Mouse (Mus musculus) embryo, embryonic 10.5 days (tissue): ENCODE results near the gene A930004D18Rik.
A peak's percentile ranks its signal among the peaks of the same experiment; 100 is the strongest.

Source experiments
- DNase-seq: peaks from one replicate; pipeline ENCODE4 v3.0.0-alpha.2; 2015; ENCODE audit warnings: low spot score

Gene A930004D18Rik

GRCm38 (mm10) chr2:18038141-18038752 is 710 bp upstream of the A930004D18Rik start:
- peak; percentile 26 for DNase-seq

- DNase-seq = peak; percentile 39
Observed at GRCm38 (mm10) chr2:18034371-18035250, 2.9 kb downstream of the A930004D18Rik start.

DNA sequence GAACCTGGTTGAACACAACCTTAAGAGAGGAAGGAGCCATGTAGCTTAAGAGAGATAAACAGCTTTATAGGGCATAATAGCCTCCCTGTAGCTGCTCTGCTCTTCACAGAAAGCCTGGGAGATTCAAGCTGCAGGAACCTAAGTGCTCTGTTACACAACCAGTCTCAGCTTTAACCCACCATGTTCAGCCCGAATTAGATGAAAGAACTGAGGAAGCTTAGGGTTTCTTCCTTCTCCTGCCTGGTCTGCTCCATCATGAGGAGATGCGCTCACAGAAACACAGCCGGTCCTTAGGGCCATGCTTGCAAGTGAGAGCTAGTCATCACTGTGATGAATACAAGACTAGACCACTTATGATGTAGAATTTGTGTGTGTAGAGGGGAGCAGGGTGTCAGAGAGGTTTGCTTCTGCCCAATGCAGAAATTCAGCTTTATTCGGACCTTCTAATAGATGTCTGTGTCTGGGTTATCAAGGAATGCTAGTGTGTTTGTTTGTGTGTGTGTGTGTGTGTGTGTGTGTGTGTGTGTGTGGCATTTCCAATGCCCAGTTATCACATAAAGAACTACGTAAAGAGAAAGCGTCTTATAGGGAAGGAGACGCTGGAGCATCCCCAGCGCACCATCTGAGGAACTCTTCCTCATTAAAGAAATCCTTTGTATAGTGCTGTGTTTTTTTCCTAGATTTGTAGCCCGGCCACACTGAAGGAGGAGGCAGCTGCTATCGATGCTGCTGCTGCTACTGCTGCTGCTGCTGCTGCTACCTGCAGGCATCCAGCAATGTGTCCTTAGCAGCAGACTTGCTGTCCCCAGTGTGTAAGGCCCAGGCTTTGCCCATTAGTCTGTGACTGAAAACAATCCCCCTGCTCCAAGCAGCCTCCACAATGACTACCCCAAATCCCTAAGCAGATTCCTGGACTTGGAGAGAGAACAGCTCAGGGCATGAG is 4.1 kb downstream of the A930004D18Rik start:
- peak; percentile 55 for DNase-seq

DNA sequence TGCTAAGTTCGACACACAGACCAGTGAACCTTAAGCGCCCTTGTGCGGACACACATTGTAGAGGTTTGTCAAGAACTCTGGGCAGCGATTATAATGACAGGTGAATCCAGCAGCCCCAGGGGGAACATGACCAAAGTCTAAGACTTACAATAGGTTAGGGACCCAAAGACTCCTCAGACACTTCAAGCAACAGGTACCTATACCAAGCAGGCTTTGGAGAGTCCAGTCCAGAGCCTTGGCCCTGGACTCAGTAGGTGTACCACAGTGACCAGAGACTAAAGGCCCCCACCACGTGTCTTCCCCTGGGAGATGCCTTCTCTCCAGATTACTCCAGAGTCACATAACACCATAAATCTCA is 5.0 kb downstream of the A930004D18Rik start:
- DNase-seq = peak; percentile 58

- peak; percentile 89 for DNase-seq
Observed at GRCm38 (mm10) chr2:18031831-18032537, 5.6 kb downstream of the A930004D18Rik start.

DNA sequence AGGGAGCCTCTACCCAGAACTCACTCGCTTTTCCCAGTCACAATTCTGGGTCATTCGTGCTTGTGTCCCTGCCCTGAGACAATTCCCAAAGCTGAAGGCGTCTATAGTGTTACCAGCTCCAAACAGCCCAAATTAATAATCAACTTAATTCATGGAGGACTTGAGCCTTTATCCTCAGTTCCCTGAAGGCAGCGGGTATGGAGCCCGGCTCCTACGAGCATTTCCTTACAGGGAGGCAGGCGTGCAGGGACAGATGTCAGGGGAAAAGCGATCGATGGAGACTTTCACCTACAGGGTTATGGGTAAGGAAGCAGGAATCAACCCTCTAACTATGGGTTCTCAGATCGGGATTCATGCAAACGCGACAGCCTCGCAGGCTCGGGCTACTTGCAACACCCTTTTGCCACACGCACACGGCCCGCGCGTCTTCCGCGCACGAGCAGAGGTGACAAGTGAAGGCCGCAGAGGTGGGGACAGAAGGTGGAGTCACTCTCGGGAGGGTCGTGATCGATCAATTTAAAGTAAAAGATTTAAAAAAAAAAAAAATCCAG is 6.2 kb downstream of the A930004D18Rik start:
- DNase-seq = peak; percentile 75

DNA sequence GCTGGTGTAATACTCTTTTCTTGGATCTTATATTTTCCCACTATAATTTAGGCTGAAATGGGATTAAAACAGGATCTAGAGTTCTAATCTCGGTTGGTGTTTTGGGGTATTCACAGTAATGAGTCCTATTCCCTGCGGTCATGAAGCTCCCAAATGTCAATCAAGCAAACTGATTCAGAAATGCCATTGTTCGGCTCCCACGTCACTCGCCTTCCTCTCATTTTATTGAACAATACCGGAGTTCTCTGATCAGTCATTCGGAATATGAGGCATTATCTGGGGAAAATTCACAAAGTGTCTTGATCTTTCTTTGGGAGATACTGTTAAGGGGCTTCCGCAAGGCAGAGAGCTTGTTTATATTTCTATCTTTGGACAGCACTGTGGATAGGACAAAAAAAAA is 7.0 kb downstream of the A930004D18Rik start:
- peak; percentile 87 for DNase-seq

DNA sequence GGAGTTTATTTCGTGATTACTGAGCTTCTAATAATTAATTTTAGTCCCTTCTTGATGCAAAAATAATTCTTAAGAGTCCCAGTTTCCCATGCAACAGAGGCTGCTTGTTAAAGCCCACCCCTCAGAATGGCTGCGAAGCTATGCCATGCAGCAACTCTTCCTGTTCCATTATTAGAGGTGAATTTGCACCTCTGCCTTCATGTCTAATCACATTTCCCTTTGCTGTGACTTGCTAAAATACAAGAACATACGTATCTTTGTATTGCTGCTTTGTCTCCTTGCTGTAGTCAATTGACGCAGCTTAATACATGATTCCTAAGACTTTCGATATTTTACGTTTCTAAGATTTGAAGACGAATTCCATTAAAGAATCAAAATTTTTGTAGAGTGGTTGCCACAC is 7.9 kb downstream of the A930004D18Rik start:
- peak; percentile 53 for DNase-seq

DNA sequence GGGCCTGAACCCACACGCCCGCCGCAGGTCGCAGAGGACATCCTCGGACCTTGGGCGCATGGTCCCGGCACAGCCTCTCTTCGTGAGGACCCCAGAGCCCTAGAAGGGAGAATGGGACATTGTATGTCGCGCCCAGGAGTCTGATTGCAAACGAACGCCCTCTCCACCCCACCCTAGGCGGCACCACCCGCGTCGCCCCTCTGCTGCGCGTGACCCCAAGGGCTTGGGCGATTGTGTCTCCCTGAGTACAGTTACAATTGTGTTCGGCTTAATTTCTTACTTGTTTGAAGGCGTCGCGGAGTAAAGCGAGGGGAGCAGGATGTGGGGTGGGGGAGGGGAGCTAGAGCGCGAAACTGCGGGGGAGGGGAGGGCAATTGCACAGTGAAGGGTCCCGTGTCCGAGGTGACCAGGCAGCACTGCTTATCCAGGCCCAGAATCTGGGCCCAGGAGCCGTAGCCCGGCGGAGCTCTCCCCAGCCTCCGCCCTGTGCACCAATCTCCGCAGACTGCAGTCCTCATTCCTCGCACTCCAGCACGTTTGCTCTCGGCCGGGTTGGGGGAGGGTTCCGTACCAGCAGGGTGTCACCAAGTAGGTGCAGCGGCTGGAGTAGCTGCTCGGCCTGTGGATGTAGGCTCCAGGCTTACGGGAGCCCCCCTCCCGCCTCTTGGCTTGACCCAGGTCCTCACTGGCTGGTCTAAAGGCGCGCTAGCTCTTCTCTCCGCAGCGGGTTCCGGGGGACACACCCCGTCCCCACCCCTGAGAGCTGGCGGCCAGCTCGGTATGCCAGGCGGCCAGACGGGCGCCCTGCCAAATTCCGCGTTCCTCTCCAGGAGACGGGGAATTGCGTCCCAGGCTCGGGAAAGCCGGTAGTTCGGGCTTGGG is 9.2 kb downstream of the A930004D18Rik start:
- peak; percentile 85 for DNase-seq

DNA sequence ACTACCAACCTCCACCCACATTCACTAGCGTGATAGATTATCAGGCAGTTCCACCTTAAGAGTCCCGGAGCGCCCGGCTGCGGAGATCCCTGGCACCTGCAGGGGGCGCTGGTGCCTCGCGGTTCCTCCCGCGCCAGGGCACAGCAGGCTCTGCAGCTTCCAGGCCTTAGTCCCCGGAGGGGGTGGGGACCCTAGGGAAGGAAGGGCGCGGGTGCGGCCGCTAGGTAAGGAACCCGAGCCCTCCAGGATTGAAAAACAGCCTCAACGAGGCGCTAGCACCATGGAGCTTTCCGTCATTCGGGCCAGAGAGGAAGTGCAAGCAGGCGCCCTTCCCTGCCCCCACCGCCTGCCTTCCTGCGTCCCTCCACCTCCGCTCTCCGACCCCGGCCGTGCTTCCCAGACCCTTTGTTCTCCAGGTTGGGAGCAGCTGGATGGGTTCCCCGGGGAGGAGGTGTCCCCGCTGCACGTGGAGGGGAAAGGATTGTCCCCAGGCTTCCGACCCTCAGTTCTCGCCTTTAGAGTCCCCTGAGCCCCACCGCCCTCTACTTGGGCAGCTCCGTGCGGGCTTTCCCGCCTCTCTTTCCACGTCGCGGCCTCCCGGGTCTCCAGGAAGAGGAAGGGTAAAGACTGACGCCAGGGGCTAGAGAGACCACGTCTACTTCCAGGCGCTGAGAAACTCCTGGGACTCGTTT is 9.9 kb downstream of the A930004D18Rik start:
- DNase-seq = peak; percentile 98

DNA sequence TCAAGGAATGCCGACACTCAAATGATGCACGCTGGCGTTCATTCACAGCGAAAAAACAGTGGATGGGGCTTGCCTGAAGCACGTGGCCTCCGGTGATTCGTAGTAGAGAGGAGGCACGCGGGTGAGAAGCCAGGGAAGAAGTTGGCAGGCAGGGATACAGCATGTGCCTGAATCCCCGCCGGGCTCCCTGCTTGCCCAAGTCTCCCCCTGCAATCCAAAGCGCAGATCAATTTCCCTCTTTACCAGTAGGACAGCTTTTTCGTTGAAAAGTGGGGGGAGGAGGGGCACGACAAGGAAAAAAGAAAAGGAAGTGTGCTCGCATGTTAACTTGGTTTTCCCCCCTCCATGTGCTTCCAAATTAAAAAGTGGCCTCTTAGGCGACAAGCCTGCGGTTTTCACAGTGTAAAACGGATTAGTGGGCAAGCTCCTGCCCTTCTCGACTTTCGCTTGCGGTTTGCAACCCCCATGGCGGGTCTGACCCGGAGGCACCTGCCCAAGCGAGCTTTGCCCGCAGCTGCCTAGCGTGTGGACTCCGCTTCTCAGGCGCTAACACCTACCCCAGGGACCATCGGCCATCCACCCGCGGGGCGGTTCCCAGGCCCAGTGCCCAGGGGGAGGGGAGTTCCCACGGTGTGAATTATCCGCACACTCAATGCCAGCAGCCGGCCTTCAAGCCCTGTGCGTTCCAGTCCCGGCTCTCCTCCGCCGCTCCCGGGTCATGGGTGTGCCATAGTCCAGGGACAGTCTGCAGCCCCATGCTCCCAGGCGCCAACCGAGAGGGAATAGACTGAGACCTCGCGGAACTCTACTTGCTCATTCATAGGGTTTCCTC is 11.2 kb downstream of the A930004D18Rik start:
- DNase-seq = peak; percentile 81

DNA sequence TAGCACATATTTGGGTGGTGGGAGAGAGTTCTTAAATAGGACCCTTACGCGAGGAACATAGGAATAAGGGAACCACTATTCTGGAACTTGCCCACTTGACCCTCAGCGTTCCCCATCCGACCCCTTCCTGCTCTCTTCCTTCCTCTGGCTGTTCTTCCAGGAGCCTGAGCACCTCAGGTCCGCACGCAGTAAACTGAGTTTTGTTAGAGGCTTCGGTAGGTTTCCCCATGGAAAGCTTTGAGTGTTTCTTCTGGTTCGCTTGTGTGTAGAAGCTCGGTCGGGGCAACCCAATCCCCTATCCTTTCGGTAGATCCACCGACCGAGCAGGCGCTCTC is 11.8 kb downstream of the A930004D18Rik start:
- DNase-seq = no peak

GRCm38 (mm10) chr2:18025116-18025515 is 12.4 kb downstream of the A930004D18Rik start:
- DNase-seq = peak; percentile 60

DNA sequence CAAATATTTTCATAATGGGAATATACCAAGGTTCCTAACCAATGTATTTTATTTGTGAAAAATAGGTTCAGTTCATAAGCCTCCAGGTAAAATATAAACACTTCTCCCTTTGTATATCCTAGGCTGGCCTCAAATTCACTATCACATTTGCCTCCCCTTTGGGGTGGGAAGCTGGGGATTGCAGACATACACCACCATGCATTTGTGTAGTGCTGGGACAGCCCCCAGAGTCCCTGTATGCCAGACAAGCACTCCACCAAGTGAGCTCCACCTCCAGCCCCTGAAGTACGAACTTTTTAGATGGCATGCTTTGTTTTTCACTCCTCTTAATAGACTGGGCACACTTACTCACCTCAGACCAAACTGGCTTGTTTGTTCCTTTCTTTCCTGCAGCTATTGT is 14.7 kb downstream of the A930004D18Rik start:
- no peak for DNase-seq

DNA sequence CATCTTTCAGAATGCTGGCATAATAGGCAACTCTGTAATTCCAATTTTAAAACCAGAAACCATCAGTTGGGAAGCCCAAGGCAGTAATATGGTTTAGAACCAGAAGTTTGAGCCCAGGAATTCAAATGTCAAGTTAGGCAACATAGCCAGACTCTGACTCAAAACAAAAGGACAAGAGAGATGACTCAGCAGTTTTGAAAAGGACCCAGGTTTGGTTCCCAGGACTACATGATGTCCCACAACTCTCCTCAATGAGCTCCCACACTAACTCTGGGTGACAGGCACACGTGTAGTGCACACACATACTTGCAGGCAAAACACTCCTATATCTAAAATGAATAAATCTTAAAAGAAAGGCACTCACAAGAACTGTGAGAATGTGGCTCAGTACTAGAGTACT is 18.4 kb downstream of the A930004D18Rik start:
- DNase-seq = no peak

DNA sequence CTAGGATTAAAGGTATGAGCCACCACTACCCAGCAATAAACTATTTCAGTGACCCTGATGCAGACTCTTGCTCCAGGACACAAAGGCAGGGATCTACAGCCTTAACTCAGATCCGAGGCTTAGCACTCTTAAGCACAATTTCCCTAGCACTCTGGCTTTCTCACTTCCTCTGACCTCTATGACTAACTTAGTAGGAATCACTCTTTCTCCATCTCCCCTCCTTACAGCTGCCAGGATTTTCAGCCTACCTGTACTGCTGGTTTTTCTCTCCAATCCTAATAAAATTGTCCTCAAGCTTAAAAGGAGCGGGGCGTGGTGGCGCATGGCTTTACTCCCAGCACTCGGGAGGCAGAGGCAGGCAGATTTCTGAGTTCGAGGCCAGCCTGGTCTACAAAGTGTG is 20.2 kb downstream of the A930004D18Rik start:
- DNase-seq = no peak

DNA sequence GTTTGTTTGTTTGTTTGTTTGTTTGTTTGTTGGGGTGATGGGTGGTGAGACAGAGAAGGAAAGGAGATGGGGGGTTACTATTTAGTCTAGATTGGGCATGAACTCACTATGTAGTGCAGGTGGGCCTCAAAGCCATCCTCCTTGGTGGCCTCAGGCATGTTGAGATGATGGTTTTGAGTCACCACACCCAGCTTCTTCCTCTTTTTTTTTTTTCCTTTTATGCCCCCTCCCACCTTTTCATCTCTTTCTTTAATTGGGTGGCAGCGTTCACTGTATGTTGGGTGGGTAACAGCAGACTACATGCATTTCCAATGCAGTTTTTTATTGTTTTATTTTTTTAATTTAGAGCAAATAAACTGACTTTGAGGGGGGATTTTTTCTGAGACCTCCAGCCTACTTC is 20.9 kb downstream of the A930004D18Rik start:
- DNase-seq = no peak

- DNase-seq = no peak
Observed at GRCm38 (mm10) chr2:18015581-18015980, 22.0 kb downstream of the A930004D18Rik start.

DNA sequence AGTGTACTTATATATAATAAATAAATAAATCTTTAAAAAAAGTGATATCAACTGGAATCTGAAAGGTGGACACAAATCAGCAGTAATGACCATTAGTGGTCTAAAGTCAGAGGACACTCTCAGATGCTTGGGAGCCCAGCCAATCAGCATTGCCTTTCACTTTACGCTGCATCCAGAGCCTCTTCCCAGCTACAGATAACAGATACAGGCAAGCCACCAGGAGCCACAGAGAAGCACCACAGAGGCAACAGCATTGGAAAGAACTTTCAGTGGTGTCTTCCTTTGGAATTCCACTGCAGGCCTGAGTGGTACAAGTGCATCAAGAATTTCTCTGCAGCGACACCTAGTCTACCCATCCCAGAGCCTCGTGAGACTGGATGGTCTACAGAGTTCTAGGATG is 24.7 kb downstream of the A930004D18Rik start:
- DNase-seq = no peak
